Mouse (Mus musculus) gastrocnemius, postnatal 36 days (tissue): Measurements from ENCODE around the gene Ankrd22. TPM values are rescaled to one million over a fixed set of nuclear protein-coding genes. Genes with fewer than 3 reads are reported as not detected.
"Not testable (repeated sequence)": the region's sequence is repeated elsewhere in the genome, so short reads cannot be mapped to it uniquely, and the experiment has no call there.

Source experiments
- DNase-seq, 2 experiments: peaks; one replicate each; pipeline ENCODE4 v3.0.0; 2022
- intact Hi-C: fragments of 180-260 bp; cut with DNase I; formaldehyde crosslinking; loops from one replicate; pipeline ENCODE4 v1.15.1; 2025
- long read RNA-seq, 2 experiments: library from polyadenylated mRNA; stranded (forward); transcript quantifications; one replicate each; pipeline ENCODE4 v2.0.0; 2021
- total RNA-seq, 2 experiments: library from RNA; stranded (reverse); gene quantifications; 2 replicates each; pipeline ENCODE4 v1.2.3; 2021

Gene Ankrd22
- total RNA-seq, result not detected
- long read RNA-seq, experiment 1, result 0 reads
- long read RNA-seq, experiment 2, result 0 reads

DNA sequence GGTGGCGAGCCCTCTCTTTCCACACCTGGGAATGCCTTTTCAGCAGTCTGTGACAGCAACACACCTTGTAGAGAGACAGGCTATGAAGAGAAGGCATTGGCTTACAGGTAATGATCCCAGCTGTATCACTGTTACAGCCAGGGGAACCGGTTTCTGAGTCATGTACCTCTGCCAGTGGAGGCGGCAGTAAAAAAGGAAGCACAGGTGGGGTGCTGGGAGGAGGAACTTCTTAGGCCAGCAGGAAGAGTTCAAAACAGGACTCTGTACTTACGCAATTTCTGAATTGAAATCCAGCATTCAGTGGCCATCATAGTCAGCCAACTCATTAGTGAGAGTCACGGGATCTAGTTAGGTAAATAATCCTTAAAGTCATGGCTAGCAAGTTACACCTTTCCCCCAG lies at the start of gene Ankrd22:
Ankrd22 (minus strand) TSS at position 163 of the 400 bp plus-strand sequence.
- intact Hi-C loops, result no loop called here
- DNase-seq, result no peak

DNA sequence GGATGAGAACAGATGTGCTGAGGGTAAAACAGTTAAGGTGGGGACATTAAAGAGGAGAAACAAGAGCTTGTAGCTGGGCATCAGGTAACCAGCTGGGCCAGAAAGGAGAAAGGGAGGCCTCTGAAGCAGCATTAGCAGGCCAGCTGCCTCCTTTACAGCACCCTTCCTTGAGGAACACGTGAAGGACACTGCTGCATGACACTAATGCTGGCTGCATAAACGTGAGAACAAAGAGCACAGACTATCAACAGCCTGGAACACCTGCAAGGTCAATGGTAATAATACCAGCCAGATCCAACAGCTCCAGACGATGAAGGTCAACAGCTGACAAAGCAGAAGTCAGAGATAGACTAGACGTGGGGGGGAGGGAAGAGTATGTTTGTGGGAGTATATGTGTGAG lies 48.3 kb upstream of the Ankrd22 start:
- intact Hi-C loops, result no loop called here
- no peak for DNase-seq

DNA sequence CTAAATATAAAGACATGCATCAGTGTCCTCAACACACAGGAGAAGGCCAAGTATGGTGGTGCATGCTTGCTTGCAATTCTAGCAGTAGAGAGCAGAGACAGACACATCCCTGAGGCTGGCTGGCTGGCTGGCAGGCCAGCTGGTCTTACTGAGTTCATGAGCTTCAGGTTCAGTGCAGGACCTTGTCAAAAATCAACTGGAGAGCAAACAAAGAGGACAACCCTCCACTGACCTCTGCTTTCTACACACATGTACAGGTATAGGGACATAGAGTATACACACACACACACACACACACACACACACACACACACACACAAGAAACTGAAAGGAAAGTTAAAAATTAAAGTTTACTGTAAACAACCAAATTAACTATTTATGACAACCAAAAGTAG lies 47.4 kb upstream of the Ankrd22 start:
- DNase-seq, result no peak
- intact Hi-C loops, result no loop called here

DNA sequence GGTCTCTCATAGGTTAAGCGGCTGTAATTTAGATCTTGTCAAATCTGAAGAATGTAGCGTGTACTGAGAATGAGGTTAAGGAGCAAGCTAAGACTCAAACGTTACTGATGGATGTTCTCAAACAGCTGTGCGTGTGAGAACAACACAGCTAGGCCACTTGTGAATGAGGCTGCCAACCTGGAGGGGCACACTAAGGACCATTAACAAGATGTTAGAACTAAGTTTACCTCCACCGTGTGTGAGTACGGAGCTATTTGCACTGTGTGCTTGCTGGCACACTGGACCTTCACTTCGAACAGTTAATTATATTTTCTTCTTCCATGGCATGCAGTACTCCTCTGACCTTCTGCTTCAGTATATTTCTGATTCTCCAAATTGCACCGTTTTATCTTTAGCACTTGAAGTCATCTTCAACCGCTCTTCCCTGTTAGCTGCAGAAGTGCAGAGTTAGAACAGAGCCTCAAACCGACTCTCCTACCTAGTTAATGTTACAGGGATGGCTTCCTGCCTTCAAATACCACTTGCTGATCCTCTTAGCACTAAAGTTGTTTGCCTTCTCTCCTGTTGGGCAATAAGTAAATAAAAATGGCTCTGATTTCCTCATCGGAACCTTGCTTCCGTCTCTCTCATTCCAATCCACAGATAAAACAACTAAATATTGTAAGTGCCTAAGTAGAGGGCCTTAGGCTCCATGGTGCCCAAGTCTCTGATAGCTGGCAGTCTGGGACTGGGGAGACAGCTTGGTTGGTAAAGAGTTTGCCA lies 46.8 kb upstream of the Ankrd22 start:
- intact Hi-C loops, result no loop called here
- no peak for DNase-seq

DNA sequence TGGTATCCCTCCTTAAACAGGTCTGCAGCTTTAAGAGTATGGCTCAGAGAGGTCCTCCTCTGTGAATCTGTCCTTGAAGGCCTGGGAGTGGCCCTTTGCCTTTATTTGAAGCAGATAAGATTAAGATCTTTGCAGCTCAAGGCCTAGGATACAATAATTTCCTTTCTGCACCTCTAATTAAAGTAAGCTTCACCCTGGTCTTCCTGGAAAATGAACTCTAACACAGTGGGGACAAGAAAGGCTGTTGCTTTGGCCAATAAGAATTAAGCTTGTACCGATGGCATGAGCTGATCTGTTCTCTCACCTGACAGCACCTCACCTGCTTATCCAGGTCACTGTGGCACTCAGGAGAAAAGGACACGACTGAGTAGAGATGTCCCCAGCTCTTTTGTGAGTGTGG lies 45.0 kb upstream of the Ankrd22 start:
- no peak for DNase-seq
- intact Hi-C loops, result no loop called here

DNA sequence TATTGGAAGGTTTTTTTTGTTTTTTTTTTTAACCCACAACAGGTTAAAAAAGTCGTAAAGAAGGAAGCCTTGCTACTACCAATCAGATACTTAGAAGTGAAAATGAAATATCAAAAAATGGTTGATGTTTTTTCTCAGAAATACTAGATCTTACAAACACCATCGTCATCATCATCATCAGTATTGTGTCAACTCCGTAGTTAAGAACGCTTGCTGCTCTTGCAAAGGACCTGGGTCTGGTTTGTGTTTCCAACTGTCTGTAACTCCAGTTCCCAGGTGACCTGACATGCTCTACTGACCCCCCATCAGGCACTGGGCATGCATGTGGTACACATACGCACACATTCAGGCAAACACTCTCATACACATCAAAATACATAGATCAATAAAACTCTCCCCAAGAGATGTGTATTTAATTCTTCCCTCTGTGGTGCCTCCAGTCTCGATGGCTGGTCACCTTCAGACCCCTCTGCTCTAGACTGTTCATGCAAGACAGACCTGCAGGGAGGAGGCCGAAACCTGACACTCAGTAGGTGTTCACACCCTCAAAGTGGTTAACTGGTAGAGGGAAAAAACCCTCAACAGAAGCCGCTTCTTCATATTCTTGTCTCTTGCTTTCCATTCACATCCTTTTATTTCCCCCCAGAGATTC lies 44.2 kb upstream of the Ankrd22 start:
- intact Hi-C loops, result no loop called here

DNA sequence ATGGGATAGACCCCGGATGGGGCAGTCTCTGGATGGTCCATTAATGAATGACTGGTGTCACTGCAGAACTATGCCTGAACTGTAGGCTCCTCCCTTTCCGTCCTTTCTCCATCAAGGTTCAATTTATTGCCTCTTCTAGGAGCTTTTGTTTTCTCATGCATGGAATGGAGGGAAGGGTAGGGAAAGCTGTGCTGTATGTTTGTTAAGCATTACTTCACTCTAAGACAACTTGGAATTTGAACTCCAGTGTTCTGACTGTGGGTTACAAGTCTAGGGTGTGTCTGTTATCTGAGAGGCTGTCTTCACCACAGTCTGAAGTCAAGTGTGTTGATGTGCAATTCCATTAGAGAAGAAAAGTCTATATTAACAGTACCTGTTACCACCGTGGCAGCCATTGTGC lies 43.2 kb upstream of the Ankrd22 start:
- no peak for DNase-seq
- intact Hi-C loops, result no loop called here

More for the DNA sequence above, 44.2 kb upstream of the Ankrd22 start:
- DNase-seq, result no peak

DNA sequence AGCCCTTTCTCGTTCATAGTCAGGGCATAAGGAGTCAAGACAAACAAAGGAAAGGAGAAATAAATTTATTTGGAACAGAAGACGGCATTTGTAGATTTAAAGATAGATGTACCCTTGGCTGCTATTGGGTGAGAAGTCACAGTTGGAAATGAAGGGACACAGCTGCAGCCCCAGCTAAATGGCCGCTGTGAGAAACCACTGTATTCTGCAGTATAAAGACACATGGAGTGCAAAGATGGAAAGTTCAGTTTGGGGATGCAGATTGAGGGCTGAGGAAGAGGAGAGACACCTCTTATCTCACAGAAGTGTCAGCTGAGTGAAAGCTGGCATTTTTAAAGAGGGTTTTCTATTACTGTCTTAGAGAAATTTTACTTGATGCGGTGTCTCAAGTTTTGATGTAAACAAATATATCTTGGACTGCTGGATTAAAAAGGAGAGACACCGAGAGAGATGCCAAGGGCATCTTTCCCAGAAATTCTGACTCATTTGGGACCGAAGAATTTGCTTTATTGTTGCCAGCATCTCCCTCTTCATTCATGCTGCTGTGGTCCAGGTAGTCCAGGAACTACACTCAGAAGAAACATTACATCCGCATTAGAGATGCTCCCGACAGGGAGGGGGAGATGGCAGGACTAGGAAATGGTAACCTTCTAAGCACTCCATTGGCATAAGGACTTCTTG lies 41.0 kb upstream of the Ankrd22 start:
- intact Hi-C loops, result no loop called here
- DNase-seq, result no peak

DNA sequence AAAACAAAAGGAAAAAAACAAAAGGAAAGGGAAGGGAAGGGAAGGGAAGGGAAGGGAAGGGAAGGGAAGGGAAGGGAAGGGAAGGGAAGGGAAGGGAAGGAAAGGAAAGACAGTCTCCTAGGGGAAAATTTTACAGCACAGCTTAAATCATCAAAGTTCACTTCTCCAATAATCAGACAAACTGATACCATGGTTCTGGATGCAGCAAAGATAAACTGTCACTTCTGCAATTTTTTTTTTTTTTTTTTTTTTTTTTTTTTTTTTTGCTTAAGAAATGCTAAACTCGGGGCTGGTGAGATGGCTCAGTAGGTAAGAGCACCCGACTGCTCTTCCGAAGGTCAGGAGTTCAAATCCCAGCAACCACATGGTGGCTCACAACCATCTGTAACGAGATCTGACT lies 40.3 kb upstream of the Ankrd22 start:
- intact Hi-C loops, DNase-seq: not testable (repeated sequence)

DNA sequence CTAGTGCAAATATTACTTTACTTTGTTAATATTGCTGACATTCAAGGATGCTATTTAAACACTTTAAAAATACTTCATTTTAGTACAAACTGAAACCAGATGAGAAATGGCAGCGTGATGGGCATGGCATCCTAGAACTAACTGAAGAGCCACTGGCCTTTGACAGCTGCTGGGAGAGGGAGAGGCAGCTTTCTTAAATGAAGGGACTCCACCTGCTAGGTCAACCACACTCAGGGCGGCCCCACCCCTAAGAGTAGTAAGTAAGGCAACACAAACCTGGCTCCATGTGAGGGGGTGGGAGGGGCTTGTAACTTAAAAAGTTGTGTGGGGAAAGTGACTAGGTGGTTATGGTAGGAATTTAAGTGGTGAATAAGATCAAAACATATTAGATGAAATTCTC lies 36.8 kb upstream of the Ankrd22 start:
- DNase-seq, result no peak
- intact Hi-C loops, result no loop called here

DNA sequence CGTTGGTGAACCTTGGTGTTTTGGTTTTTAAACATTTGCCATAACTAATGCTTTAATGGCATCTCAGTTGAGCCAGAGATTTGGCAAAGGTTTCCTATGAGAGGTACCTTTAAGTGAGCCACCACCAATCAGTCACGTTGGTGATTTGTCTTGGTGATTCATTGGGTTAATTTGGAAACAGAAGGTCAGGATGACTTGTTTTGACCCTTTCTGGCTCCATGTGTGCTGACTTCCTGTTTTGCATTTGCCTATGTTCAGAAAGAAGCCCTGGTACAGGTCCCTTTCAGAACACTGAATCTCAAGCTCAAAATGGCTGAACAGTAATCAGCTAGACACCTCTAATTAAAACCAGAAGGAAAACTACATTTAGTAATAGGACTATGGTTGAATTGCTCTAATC lies 33.6 kb upstream of the Ankrd22 start:
- intact Hi-C loops, result no loop called here
- DNase-seq, result no peak

DNA sequence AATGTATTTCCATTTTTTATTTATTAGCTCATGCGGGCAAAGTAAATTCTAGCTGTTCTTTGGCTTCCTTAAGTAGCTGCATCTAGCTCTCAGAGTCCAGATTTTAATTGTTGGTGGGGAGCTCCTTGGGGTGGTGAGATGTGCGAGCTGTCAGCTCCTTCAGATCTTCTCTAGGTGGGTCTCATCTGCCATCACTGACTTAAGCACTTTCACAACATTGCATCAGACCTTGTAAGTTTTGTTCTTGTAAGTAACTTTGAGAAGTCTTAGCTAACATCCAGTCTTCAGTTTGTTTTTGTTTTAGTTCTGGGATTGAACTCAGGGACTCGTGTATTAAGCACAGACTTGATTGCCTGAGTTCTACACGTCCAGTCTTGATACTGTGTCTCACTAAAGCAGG lies 33.0 kb upstream of the Ankrd22 start:
- intact Hi-C loops, result no loop called here
- DNase-seq, result no peak

DNA sequence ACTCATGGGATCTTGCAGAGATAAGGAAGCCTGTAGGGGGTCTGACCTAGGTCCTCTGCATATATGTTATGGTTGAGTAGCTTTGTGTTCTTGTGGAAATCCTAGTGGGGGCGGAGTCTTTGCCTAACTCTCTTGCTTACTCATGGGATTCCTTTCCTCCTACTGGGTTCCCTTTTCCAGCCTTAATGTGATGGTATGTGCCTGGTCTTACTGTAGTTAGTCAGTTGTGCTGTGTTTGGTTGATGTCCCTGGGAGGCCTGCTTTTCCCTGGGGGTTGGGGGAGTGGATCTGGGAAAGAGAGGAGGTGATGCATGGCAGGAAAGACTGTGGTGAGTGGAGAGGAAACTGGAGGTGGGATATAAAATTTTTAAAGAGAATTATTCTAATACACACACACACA lies 32.2 kb upstream of the Ankrd22 start:
- intact Hi-C loops, result no loop called here

DNA sequence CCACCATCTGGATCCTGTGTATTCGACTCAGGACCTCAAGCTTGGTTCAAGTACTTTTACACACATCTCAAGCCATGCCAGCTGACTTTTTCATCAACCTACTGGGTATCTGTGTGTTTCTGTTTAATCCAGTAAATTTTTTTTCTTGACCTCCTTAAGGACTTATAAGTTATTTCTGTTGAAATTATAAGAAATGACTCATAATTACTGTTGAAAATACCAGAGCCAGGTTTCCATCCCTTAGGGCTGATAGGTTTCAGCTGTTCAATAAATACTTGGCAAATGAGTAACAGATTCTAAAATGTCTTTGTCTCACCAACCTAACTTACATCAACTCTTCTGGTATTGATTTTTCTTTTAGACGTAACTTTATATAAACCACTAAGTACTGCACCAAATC lies 29.2 kb upstream of the Ankrd22 start:
- intact Hi-C loops, result no loop called here

More for the DNA sequence above, 32.2 kb upstream of the Ankrd22 start:
- DNase-seq, result no peak

DNA sequence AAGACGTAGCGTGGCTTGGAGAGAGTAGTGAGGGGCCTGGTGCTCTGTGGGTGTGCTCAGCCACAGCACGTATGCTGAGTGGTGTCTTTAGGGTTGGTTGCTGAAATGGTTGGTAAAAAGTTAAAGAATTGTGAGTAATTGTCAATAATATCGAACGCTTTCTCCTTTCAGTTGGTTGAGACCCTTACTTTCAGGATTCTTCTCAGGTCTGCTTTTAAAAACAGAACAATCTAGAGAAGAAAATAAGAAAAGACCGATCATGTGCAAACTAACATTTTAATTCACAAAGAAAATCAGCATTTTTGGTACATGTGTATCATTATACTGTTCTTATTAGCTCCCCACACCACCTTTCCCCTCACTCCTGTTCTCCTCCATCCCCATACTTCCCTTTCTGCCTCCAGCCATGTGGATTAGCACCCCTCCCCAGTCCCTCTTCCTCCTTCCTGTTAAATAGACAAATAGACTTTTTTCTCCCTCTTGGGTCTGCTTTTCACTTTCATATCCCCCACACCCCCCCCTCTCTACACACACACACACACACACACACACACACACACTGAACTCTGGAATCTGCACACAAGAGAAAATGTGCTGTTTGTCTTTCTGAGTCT lies 28.4 kb upstream of the Ankrd22 start:
- intact Hi-C loops, result no loop called here
- DNase-seq, result no peak

More for the DNA sequence above, 29.2 kb upstream of the Ankrd22 start:
- DNase-seq, result no peak

DNA sequence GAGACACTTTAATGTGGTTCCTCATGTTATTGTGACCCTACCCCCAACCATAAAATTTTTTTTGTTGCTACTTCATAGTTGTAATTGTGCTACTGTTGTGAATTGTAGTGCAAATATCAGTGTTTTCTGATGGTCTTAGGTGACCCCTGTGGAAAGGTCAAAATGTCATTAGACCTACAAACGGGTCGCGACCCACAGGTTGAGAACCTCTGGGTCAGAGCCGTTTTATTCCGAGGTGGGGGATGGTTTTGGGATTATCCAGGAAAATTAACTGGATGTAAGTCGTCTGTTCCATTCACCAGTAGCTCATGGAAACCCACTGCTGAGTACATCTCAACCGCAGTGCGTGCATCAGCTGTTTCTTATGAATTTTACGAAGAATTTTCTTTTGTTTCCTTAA lies 27.8 kb upstream of the Ankrd22 start:
- intact Hi-C loops, result no loop called here
- DNase-seq, result no peak

DNA sequence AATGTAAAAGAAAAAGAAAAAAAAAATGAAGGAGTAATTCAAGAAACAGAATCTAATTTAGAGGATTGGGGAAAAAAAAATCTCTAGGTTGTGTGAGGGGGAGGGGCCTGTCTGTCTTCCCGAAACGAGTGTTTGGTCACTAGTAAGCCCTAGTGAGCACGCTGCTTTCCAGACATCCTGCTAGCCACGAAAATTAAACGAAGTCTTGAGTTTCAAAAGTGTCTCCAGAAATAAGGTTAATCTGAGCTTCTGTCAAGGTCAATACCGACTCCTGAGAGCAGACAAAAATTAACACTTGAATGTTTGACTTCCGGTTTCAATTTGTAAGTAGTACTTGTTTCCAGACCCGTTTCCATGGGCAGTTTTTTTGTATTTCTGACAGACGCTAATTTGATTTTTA lies 27.3 kb upstream of the Ankrd22 start:
- DNase-seq, result no peak
- intact Hi-C loops, result no loop called here

DNA sequence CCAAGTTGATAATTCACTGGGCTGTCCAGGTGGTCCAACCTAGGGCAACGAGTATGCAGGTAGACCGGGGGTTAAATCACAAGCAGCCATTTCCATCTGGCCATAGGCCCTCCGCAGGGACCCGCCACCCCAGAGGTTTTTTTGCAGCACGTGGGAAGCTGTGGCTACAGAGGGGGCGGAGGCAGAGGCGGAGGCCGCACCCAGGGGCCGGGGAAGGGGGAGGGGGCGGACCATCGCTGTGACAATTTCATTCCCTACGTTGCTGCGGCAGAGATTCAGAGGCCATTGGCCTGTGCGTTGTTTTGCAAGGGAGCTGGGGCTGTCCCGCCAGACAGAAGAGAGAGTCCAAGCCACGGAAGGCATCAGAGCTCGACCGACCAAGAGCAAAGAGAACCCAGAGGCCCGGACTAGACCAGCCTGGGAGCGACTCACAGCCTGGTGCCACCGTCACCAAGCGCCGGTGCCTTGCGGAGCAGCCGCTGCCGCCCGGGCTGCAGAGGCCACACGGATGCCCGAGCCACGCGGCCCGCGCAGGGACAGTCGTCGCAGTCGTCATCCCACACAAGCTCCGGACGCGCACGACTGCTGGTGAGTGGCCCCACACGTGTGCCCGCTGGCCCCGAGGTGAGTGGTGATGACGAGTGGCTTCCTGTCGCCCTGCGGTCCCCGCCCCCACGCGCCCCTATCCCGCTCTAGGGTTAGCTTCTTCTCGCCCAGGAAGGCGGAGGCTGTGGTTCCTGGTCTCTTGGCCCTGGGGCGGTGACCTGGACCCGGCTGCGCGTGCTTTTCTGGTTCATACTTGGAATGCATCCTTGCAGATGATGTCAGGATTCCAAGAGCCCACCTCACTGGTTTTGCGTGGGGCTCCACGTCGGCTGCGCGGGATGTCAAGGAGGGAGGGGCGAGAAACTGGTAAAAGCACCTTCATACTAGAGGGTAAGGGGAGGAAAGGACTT lies 26.4 kb upstream of the Ankrd22 start, which contains the start of gene Stambpl1:
Stambpl1 (plus strand) TSS at position 222 of the 956 bp plus-strand sequence.
- intact Hi-C loops, result no loop called here
- DNase-seq, result peak; percentile 46 to 51

DNA sequence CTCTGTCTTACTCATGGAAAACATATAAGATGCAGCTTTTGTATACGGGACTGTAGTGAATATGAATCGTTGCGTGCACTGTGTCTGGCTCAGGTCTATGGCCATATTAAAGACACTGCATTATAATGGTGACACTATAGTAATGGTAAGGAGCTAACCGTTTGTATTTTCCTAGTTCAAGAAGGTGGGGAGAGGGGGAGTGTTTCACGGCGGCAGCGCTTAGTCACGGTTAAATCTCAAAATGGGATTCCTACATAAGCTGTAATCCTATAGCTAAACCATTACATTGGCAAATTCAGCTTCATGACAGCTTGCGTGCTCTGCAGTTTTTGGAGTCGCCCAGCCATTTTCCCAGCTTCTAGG lies 25.8 kb upstream of the Ankrd22 start:
- no peak for DNase-seq
- intact Hi-C loops, result no loop called here

DNA sequence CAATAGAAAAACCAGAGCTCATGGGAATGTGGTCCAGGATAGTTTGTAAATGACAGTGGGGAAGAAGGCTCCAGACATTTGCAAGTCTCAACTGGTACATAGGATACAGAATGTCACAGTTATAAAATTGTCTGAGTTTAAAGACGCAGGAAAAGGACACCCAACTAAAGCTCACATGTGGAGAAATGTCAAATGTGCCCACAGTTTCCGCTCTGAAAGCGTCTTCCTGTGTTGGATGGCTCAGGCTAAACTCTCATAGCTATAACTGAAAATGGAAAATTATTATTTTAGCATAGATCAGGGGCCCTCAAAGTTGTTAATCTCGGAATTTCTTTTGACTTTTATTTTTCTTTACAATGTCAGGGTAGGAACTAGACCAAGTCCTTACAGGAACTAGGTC lies 21.0 kb upstream of the Ankrd22 start:
- no peak for DNase-seq
- intact Hi-C loops, result no loop called here
